Mouse (Mus musculus): ENCODE data around the gene Tmem230. TPM values are rescaled to one million over a fixed set of nuclear protein-coding genes. Genes with fewer than 3 reads are reported as not detected.
A peak's percentile ranks its signal among the peaks of the same experiment; 100 is the strongest.
"Not testable (repeated sequence)": the region's sequence is repeated elsewhere in the genome, so short reads cannot be mapped to it uniquely, and the experiment has no call there.

Gene Tmem230
- polyA plus RNA-seq, 1 experiment: 81.9 TPM

DNA sequence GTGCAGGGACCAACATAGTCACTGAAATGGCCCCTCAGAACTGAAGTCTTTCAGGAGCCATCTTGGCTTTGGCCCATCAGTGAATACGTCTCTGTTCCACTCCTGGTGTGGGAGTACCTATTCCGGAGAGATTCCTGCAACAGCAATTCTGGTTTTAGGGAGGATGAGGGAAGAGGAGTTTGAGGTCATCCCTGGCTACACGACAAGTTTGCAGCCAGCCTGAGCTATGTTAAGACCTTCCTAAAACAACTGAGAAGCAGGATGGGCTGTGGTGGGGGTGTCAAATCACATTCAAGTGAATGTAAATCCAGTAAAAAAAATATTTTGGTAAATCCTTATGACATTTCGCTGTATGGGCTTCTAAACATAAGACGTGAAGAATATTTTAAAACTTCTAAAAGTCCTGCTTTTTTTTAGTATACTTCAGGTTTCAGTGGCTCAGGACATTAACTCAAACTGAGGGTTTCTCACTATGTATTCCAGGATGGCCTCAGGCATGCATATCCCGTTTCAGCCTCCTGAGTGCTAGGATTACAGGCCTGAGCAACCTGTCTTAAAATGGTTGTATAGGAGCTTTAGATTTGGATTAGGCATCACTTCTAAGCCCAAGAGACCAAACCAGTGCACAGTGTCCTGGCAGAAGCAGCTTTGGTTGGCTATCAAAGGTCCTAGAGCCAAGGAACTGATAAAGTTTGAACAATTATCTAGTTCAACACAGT lies 9.9 kb upstream of the Tmem230 start:
- no peak overlapping the region for H3K4me3 ChIP-seq (replicated peaks; ENCODE audit: insufficient read depth, low read depth, low read length)
- no peaks in the 10 kb centered on the region for H3K27me3 ChIP-seq (ENCODE audit: control insufficient read depth, insufficient read depth, low read length)
- DNase-seq: no peak
- H3K4me1 ChIP-seq (ENCODE audit: control insufficient read depth, insufficient read depth, low read length): peaks cover 2% of the 10 kb centered on the region; the same call in 1 of the 2 replicates
- TF ChIP-seq POLR2A (IDR thresholded peaks at IDR 0.05; ENCODE audit: borderline replicate concordance, insufficient read depth, low read length) (no peak), CTCF (IDR thresholded peaks at IDR 0.05; ENCODE audit: borderline replicate concordance, insufficient read depth, low read depth, low read length) (no peak)
- no peak overlapping the region for H3K27ac ChIP-seq (ENCODE audit: insufficient read depth, low read length)
- WGBS: 90% methylated on average over 6 of the region's 6 CpGs

DNA sequence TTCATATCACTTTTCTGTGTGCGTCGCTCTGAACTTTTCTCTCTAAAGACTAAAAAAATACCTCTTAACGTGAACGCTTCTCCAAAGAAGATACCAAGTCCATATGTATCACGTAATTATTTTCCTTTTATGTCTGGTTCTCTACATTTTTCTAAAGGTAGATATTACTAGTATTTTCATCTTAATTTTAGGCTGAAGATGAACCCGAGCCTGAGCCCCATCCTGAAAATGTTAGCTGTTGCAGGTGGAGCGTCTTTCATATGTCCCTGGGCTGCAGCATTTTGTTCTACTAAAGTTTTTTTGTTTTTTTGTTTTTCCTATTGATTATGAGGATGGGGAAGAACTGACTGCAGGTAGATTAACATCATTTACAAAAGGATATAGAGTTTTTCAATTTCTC lies 6.0 kb upstream of the Tmem230 start:
- Histone ChIP-seq H3K4me1 (ENCODE audit: control insufficient read depth, insufficient read depth, low read length) (peaks cover 3% of the 10 kb centered on the region; the same call in 1 of the 2 replicates), H3K4me3 (replicated peaks; ENCODE audit: insufficient read depth, low read depth, low read length) (peak overlapping the region; percentile 92), H3K27me3 (ENCODE audit: control insufficient read depth, insufficient read depth, low read length) (no peaks in the 10 kb centered on the region), H3K27ac (ENCODE audit: insufficient read depth, low read length) (no peak overlapping the region)
- DNase-seq: no peak
- WGBS: 2% methylated on average over 7 of the region's 7 CpGs
- TF ChIP-seq POLR2A (IDR thresholded peaks at IDR 0.05; ENCODE audit: borderline replicate concordance, insufficient read depth, low read length) (no peak), CTCF (IDR thresholded peaks at IDR 0.05; ENCODE audit: borderline replicate concordance, insufficient read depth, low read depth, low read length) (no peak)

DNA sequence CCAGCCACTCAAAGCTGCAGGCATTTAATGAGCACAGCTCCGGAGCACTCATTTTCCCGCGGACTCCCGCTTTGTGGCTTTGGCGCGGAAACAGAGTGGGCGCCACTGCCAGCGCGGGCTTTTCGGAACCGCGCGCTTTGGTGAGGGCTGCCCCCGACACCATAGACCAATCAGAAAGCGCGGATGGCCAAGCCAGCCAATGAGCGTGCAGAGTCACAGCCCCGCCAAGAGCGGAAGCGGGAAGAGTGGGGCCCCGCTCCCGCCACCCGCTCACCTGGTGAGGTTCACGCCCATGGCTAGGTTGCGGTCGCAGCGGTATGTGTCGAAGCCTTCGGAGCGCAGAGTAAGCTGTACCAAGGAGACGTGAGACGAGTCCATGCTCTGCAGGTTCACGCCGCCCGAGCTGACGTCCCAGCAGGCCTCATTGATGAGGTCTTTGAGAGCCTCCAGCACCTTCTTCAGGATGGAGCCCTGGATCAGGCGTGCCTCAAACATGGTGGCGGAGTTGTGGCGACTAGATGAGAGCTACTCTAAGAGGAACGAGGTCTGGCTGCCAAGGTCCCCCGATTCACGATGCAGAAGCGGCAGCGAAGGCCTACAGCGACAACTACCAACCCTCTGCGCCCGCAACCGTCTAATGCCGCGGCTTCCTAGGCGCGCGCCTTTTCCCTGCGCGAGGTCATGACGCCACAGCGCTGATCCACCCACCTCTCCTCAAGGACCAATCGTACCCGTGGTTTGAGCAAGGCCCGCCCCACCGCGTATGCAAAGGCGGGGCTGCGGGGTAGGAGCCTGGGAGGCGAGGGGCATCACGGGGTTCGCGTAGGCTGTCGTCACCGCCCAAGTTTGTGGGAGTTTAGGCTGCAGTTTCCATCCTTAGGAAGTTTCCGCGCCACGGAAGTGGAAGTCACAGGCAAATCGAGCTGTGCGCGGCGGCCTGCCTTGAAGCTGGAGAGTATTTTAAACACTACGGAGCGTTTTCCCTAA lies 5.2 kb upstream of the Tmem230 start, which contains the start of gene Pcna:
Pcna (minus strand) TSS at position 773 of the 987 bp plus-strand sequence.
- peak; percentile 95 to 97 for DNase-seq
- under 1% methylated on average over 79 of the region's 79 CpGs for WGBS
- TF ChIP-seq POLR2A (IDR thresholded peaks at IDR 0.05; ENCODE audit: borderline replicate concordance, insufficient read depth, low read length): peak; percentile 91
- no peak for TF ChIP-seq CTCF (IDR thresholded peaks at IDR 0.05; ENCODE audit: borderline replicate concordance, insufficient read depth, low read depth, low read length)
- peak within 1 kb of the TSS; percentile 92 for H3K4me3 ChIP-seq (replicated peaks; ENCODE audit: insufficient read depth, low read depth, low read length)
- H3K4me1 ChIP-seq (ENCODE audit: control insufficient read depth, insufficient read depth, low read length): peaks cover 3% of the 10 kb centered on the region; the same call in 1 of the 2 replicates
- H3K27me3 ChIP-seq (ENCODE audit: control insufficient read depth, insufficient read depth, low read length): no peaks in the 10 kb centered on the region
- no peak within 1 kb of the TSS; the same call in 1 of the 2 replicates for H3K27ac ChIP-seq (ENCODE audit: insufficient read depth, low read length)

DNA sequence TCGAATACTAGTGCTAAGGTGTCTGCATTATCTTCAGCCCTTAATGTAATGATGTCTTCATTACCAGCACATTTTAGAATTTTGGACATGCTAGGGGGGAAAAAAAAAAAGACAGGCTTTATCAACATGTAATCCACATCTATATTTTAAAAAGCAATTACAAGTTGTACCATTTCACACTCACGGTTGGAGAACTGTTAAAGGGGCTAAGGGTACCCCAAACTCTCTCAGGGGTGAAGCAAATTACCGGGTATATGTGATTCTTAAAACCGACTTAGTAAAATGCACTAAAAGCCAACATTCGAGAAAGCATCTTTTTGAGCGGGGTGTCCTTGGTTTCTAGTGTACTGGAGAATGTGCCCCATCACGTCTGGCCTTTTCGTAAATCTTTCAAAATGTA lies 4.3 kb upstream of the Tmem230 start:
- no peak for TF ChIP-seq CTCF (IDR thresholded peaks at IDR 0.05; ENCODE audit: borderline replicate concordance, insufficient read depth, low read depth, low read length)
- TF ChIP-seq POLR2A (IDR thresholded peaks at IDR 0.05; ENCODE audit: borderline replicate concordance, insufficient read depth, low read length): no peak
- H3K4me1 ChIP-seq (ENCODE audit: control insufficient read depth, insufficient read depth, low read length): peaks cover 3% of the 10 kb centered on the region; the same call in 1 of the 2 replicates

DNA sequence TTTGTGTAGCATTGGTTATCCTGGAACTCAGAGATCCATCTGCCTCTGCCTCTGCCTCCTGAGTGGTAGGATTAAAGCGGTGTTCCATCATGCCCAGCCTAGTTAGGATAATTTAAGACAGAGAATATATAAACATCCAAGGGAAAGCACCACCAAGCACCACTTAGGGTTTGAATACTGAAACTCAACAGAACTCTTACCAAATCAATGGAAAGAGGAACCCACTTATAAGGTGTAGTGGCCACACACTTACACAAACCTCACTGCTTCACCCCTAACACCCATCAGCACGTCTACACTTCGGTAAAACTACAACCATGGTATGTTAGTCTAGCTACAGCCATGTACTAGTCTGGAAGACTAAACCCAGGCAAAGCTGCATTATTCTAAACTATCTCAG lies 4.2 kb downstream of the Tmem230 start:
- H3K4me1 ChIP-seq (ENCODE audit: control insufficient read depth, insufficient read depth, low read length): peaks cover 6% of the 10 kb centered on the region; the same call in 1 of the 2 replicates
- no peak overlapping the region for H3K4me3 ChIP-seq (replicated peaks; ENCODE audit: insufficient read depth, low read depth, low read length)
- no peak for TF ChIP-seq POLR2A (IDR thresholded peaks at IDR 0.05; ENCODE audit: borderline replicate concordance, insufficient read depth, low read length)
- no peak for TF ChIP-seq CTCF (IDR thresholded peaks at IDR 0.05; ENCODE audit: borderline replicate concordance, insufficient read depth, low read depth, low read length)
- no peak overlapping the region for H3K27ac ChIP-seq (ENCODE audit: insufficient read depth, low read length)
- no peaks in the 10 kb centered on the region for H3K27me3 ChIP-seq (ENCODE audit: control insufficient read depth, insufficient read depth, low read length)
- WGBS: 93% methylated on average over 3 of the region's 3 CpGs
- no peak for DNase-seq

More for the DNA sequence above, 4.3 kb upstream of the Tmem230 start:
- no peak overlapping the region for H3K27ac ChIP-seq (ENCODE audit: insufficient read depth, low read length)
- no peak for DNase-seq
- no peaks in the 10 kb centered on the region for H3K27me3 ChIP-seq (ENCODE audit: control insufficient read depth, insufficient read depth, low read length)
- H3K4me3 ChIP-seq (replicated peaks; ENCODE audit: insufficient read depth, low read depth, low read length): peak overlapping the region; percentile 79
- WGBS: 5% methylated on average over 8 of the region's 8 CpGs

DNA sequence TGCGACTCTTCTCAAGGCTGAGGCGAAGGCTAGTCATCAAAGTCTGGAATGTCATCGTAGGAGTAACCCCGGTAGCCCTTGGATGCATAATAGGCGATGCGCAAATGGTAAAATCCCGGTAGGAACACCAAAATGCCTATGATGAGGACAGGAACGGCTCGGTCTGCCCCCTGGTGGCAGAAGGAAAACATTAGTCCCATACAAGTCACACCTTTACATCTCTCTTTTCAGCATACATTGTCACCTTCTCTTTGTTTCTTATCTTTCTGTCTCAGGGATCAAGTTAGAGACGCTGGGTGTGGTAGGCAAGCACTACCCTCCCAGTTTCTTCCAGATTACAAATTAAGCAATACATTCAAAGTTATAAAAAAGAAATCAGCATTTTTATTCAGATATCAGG lies 7.2 kb downstream of the Tmem230 start:
- H3K4me1 ChIP-seq (ENCODE audit: control insufficient read depth, insufficient read depth, low read length); H3K4me3 ChIP-seq (replicated peaks; ENCODE audit: insufficient read depth, low read depth, low read length); H3K27ac ChIP-seq (ENCODE audit: insufficient read depth, low read length); H3K27me3 ChIP-seq (ENCODE audit: control insufficient read depth, insufficient read depth, low read length): not testable (repeated sequence)
- peak; percentile 56 to 58 for DNase-seq
- 28% methylated on average over 9 of the region's 10 CpGs for WGBS

DNA sequence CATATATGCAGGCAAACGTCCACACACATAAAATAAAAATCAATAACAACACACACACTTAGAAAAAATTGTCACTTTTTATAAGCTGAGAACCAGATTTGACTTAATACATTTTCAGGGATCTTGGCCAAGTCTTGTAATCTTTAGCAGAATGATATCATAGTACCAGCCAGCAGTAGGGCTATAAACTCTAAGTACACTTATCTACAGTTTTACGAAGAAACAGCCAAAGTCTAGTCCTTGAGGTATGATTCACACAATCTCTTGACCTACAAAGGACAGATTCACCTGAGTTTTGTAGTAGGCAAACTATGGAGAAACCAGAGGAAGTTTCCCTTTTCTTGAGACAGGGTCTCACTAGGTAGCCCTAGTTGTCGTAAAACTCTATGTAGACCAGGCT lies 8.2 kb downstream of the Tmem230 start:
- not testable (repeated sequence) for DNase-seq; H3K4me1 ChIP-seq (ENCODE audit: control insufficient read depth, insufficient read depth, low read length); H3K4me3 ChIP-seq (replicated peaks; ENCODE audit: insufficient read depth, low read depth, low read length); H3K27ac ChIP-seq (ENCODE audit: insufficient read depth, low read length); H3K27me3 ChIP-seq (ENCODE audit: control insufficient read depth, insufficient read depth, low read length)
- WGBS: 95% methylated on average over 3 of the region's 3 CpGs

All from cerebellum, adult 2 months (tissue).